Mouse (Mus musculus): Measurements from ENCODE around the gene Cldn4. TPM values are rescaled to one million over a fixed set of nuclear protein-coding genes. Genes with fewer than 3 reads are reported as not detected.

The Cldn4 gene
- polyA plus RNA-seq, 1 experiment from 2014 or later: 43.8 TPM

DNA sequence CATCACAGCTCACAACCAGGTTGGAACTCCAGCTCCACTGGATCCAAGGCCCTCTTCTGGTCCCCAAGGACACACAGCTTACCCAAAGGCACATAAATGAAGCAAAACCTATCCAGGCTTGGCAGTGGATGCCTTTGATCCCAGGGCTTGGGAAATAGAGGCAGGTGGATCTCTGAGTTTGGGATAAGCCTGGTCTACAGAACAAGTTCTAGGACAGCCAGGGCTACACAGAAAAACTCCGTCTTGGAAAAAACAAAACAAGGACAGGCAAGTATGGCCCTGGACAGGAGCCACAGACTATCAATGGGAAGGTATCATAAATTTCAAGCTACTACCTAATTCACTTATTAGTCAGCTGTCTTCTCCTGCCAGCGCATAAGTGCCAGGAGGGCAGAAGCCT is 14.8 kb upstream of the Cldn4 start:
- no peaks in the 10 kb centered on the region for H3K36me3 ChIP-seq (ENCODE audit: control insufficient read depth, insufficient read depth, low read length)
- H3K4me2 ChIP-seq (replicated peaks; ENCODE audit: low read depth): no peak overlapping the region
- ATAC-seq (ENCODE audit: low FRiP score, low TSS enrichment): no peak
- H3K27ac ChIP-seq (replicated peaks): 0 out of 2 replicates have a peak overlapping the region, but pooled peaks have one; percentile 8
- H3K4me3 ChIP-seq (ENCODE audit: low read depth, low read length): no peak overlapping the region
- H3K4me1 ChIP-seq (replicated peaks; ENCODE audit: control insufficient read depth, insufficient read depth): no peaks in the 10 kb centered on the region
- DNase-seq (ENCODE audit: low spot score): no peak
- no peaks in the 10 kb centered on the region for H3K9me3 ChIP-seq (ENCODE audit: control insufficient read depth, low read length)
- no peak overlapping the region for H3K9ac ChIP-seq (ENCODE audit: low read length)
- no peak for TF ChIP-seq EP300 (optimal IDR thresholded peaks at IDR 0.05)
- no peak for TF ChIP-seq CTCF (IDR thresholded peaks at IDR 0.05; ENCODE audit: low read depth)
- WGBS: 84% methylated on average over 2 of the region's 2 CpGs
- H3K27me3 ChIP-seq (ENCODE audit: control insufficient read depth, insufficient read depth, low read length): no peaks in the 10 kb centered on the region

DNA sequence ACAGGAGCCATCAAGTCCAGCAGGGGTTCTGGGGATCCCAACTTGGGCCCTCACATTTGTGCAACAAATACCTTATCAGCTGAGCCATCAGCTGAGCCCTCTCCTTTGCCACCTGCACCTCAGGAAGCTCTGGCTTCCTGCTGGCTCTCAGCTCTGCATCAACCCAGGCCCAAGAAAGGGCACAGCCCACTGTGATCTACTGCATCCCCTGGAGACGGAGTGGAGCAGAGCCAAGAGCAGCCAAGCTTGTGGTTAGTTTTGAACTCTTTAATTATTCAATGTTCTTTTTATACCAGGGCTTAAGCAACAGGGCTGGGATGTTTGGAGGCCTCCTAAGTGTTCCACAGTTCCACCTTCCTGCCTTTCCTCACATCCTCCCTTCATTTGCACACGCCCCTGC is 13.7 kb upstream of the Cldn4 start:
- DNase-seq (ENCODE audit: low spot score) (no peak), ATAC-seq (ENCODE audit: low FRiP score, low TSS enrichment) (no peak)
- Histone ChIP-seq H3K27me3 (ENCODE audit: control insufficient read depth, insufficient read depth, low read length) (no peaks in the 10 kb centered on the region), H3K4me3 (ENCODE audit: low read depth, low read length) (no peak overlapping the region), H3K9ac (ENCODE audit: low read length) (no peak overlapping the region), H3K4me1 (replicated peaks; ENCODE audit: control insufficient read depth, insufficient read depth) (no peaks in the 10 kb centered on the region), H3K27ac (replicated peaks) (no peak overlapping the region), H3K9me3 (ENCODE audit: control insufficient read depth, low read length) (no peaks in the 10 kb centered on the region), H3K36me3 (ENCODE audit: control insufficient read depth, insufficient read depth, low read length) (no peaks in the 10 kb centered on the region), H3K4me2 (replicated peaks; ENCODE audit: low read depth) (no peak overlapping the region)
- no peak for TF ChIP-seq CTCF (IDR thresholded peaks at IDR 0.05; ENCODE audit: low read depth)
- no peak for TF ChIP-seq EP300 (optimal IDR thresholded peaks at IDR 0.05)
- WGBS: 48% methylated on average over 2 of the region's 2 CpGs

DNA sequence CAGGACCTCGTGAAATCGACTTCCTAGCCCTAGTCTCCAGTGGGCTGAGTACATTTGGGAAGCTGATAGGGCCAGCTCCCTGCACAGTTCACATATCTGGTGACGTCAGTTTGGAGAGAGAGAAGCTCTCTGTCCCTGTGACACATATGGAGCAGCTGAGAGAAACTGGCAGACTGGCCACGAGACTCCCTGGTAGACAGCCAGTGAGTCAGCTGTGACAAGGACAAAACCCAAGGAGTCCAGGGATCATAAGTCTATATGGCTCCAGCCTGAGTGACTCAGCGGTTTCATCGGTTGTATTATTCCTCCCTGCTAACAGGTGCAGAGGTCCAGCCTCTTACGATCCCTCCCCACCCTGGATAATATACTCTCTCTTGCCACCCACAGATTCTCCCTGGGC is 12.4 kb upstream of the Cldn4 start:
- Histone ChIP-seq H3K27me3 (ENCODE audit: control insufficient read depth, insufficient read depth, low read length) (no peaks in the 10 kb centered on the region), H3K27ac (replicated peaks) (peak overlapping the region; percentile 30; the same call in 1 of the 2 replicates), H3K4me3 (ENCODE audit: low read depth, low read length) (no peak overlapping the region), H3K36me3 (ENCODE audit: control insufficient read depth, insufficient read depth, low read length) (no peaks in the 10 kb centered on the region), H3K9ac (ENCODE audit: low read length) (no peak overlapping the region), H3K9me3 (ENCODE audit: control insufficient read depth, low read length) (no peaks in the 10 kb centered on the region), H3K4me2 (replicated peaks; ENCODE audit: low read depth) (no peak overlapping the region), H3K4me1 (replicated peaks; ENCODE audit: control insufficient read depth, insufficient read depth) (no peaks in the 10 kb centered on the region)
- DNase-seq (ENCODE audit: low spot score) (peak; percentile 69), ATAC-seq (ENCODE audit: low FRiP score, low TSS enrichment) (peak; percentile 92)
- TF ChIP-seq EP300 (optimal IDR thresholded peaks at IDR 0.05) (no peak), CTCF (IDR thresholded peaks at IDR 0.05; ENCODE audit: low read depth) (no peak)
- 55% methylated on average over 7 of the region's 7 CpGs for WGBS

DNA sequence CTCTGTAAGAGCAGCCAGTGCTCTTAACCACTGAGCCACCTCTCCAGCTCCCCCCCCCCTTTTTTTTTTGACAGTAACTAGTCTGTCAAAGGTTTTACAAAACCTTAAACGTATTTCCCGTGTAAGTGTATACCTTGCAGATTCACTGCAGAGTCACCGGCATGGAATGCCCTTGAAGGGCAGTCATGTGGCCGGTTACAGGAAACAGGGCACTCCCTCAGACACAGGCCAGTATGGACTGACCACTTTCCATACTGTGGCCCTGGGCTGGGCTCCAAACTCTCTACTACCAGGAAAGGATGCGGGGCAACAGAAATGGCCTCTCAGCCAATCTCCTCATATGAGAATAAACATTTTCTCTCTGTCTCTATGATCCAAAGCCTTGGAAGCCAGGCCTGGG is 8.8 kb upstream of the Cldn4 start:
- DNase-seq (ENCODE audit: low spot score) (peak; percentile 37), ATAC-seq (ENCODE audit: low FRiP score, low TSS enrichment) (no peak)
- 62% methylated on average over 5 of the region's 5 CpGs for WGBS
- no peaks in the 10 kb centered on the region for H3K9me3 ChIP-seq (ENCODE audit: control insufficient read depth, low read length)
- peaks cover 6% of the 10 kb centered on the region; the same call in 1 of the 2 replicates for H3K4me1 ChIP-seq (replicated peaks; ENCODE audit: control insufficient read depth, insufficient read depth)
- no peak overlapping the region for H3K4me2 ChIP-seq (replicated peaks; ENCODE audit: low read depth)
- no peaks in the 10 kb centered on the region for H3K27me3 ChIP-seq (ENCODE audit: control insufficient read depth, insufficient read depth, low read length)
- TF ChIP-seq EP300 (optimal IDR thresholded peaks at IDR 0.05): no peak
- H3K36me3 ChIP-seq (ENCODE audit: control insufficient read depth, insufficient read depth, low read length): no peaks in the 10 kb centered on the region
- no peak overlapping the region for H3K27ac ChIP-seq (replicated peaks)
- no peak overlapping the region for H3K4me3 ChIP-seq (ENCODE audit: low read depth, low read length)
- no peak overlapping the region for H3K9ac ChIP-seq (ENCODE audit: low read length)

DNA sequence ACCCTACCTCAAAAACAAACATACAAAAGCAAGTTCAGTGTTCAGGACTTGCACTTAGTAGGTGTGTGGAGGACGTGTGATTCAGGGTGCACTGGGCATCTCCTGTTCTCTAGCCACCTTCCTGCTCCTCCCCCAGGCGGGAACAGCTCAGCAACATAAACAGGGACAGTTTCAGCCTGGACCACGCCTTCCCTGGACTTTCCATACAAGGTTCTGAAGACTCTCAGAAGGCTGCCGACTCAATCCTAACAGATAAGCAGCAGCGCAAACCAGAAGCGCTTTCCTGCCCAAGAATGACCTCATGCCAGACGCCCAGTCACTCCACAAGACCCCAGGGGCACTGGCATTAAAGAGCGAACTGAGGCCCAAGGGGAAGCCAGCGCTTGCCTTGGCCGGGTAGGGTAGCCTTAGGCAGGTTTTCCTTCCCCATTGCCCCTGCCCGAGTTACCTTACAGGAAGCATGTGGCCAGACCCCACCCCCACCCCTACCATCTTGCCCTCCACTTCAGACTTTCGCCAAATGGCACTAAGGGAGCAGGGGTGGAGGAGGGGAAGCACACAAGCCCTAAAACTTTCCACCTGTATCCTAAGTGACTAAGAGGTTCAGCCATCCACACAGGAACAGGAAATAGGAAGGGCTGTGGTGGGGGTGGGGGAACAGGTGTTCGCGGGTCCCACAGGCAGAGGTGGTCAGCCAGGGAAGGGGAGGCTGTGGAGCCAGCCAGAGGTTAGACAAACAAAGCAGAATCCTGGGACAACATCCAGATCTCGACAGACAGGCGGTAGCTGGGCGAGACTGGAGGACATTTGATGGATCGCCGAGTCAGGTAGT is 4.5 kb upstream of the Cldn4 start:
- ATAC-seq (ENCODE audit: low FRiP score, low TSS enrichment) (peak; percentile 72), DNase-seq (ENCODE audit: low spot score) (peak; percentile 77)
- no peak for TF ChIP-seq EP300 (optimal IDR thresholded peaks at IDR 0.05)
- TF ChIP-seq CTCF (IDR thresholded peaks at IDR 0.05; ENCODE audit: low read depth): no peak

GRCm38 (mm10) chr5:134948085-134948439 is 1.3 kb upstream of the Cldn4 start:
- H3K4me3 ChIP-seq (ENCODE audit: low read depth, low read length): no peak overlapping the region
- H3K4me2 ChIP-seq (replicated peaks; ENCODE audit: low read depth): no peak overlapping the region
- no peaks in the 10 kb centered on the region for H3K9me3 ChIP-seq (ENCODE audit: control insufficient read depth, low read length)
- no peak overlapping the region for H3K9ac ChIP-seq (ENCODE audit: low read length)
- H3K4me1 ChIP-seq (replicated peaks; ENCODE audit: control insufficient read depth, insufficient read depth): peaks cover 12% of the 10 kb centered on the region; the same call in 1 of the 2 replicates
- no peak overlapping the region for H3K27ac ChIP-seq (replicated peaks)
- TF ChIP-seq EP300 (optimal IDR thresholded peaks at IDR 0.05) (no peak), CTCF (IDR thresholded peaks at IDR 0.05; ENCODE audit: low read depth) (no peak)
- H3K36me3 ChIP-seq (ENCODE audit: control insufficient read depth, insufficient read depth, low read length): no peaks in the 10 kb centered on the region
- DNase-seq (ENCODE audit: low spot score) (no peak), ATAC-seq (ENCODE audit: low FRiP score, low TSS enrichment) (no peak)
- no peaks in the 10 kb centered on the region for H3K27me3 ChIP-seq (ENCODE audit: control insufficient read depth, insufficient read depth, low read length)
- WGBS: 39% methylated on average over 4 of the region's 4 CpGs

More for the DNA sequence above, 4.5 kb upstream of the Cldn4 start:
- H3K27me3 ChIP-seq (ENCODE audit: control insufficient read depth, insufficient read depth, low read length): no peaks in the 10 kb centered on the region
- no peaks in the 10 kb centered on the region for H3K36me3 ChIP-seq (ENCODE audit: control insufficient read depth, insufficient read depth, low read length)
- H3K4me1 ChIP-seq (replicated peaks; ENCODE audit: control insufficient read depth, insufficient read depth): peaks cover 12% of the 10 kb centered on the region; the same call in 1 of the 2 replicates
- 4% methylated on average over 19 of the region's 19 CpGs for WGBS
- H3K9me3 ChIP-seq (ENCODE audit: control insufficient read depth, low read length): no peaks in the 10 kb centered on the region
- peak overlapping the region; percentile 53; the same call in 1 of the 2 replicates for H3K27ac ChIP-seq (replicated peaks)
- peak overlapping the region; percentile 44 for H3K4me2 ChIP-seq (replicated peaks; ENCODE audit: low read depth)
- no peak overlapping the region for H3K4me3 ChIP-seq (ENCODE audit: low read depth, low read length)
- peak overlapping the region; percentile 38 for H3K9ac ChIP-seq (ENCODE audit: low read length)

Measured in stomach, postnatal 0 days (tissue).